Mouse (Mus musculus): ENCODE measurements around the gene Gm14403.
"Not testable (repeated sequence)": the region's sequence is repeated elsewhere in the genome, so short reads cannot be mapped to it uniquely, and the experiment has no call there.

- TF ChIP-seq CTCF (IDR thresholded peaks at IDR 0.05; ENCODE audit: low read depth, low read length); POLR2A (IDR thresholded peaks at IDR 0.05; ENCODE audit: borderline replicate concordance, low read depth, low read length): not testable (repeated sequence)
These were observed 13.4 kb downstream of the Gm14403 start for GRCm38 (mm10) chr2:177511381-177511780.

Data from bone marrow macrophage, adult 2 months (primary cell).